Mouse (Mus musculus): Measurements from ENCODE around the gene Rgl3.
A peak's percentile ranks its signal among the peaks of the same experiment; 100 is the strongest.

The Rgl3 gene

DNA sequence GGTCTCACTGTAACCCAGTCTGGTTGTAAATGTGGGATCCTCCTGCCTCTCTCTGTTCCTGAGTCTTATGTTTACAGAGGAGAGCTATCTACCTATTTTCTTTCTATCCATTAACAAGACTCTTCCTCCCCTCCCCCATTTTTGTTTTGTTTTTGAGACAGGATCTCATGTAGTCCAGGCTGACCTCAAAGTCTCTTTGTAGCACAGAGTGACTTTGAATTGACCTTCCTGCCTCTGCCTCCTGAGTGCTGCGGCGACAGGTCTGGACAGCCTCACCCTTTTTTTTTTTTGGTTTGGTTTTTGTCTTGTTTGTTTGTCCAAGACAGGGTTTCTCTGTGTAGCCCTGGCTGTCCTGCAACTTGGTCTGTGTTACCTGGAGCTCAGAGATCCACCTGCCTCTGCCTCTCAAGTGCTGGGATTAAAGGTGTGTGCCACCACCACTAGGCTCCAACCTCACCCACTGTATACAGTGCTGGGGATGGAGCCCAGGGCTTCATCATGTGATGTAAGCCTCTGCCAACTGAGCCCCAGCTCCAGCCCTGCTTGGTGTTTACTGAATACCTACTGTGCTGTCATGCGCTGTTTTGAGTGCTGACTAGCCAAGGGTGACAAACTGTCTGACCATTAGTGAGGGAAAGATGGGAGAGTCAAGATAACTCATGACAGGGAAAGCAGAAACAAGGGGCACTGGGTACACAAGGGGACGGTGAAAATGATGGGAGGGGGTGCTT is 10.7 kb downstream of the Rgl3 start:
- DNase-seq: no peak

DNA sequence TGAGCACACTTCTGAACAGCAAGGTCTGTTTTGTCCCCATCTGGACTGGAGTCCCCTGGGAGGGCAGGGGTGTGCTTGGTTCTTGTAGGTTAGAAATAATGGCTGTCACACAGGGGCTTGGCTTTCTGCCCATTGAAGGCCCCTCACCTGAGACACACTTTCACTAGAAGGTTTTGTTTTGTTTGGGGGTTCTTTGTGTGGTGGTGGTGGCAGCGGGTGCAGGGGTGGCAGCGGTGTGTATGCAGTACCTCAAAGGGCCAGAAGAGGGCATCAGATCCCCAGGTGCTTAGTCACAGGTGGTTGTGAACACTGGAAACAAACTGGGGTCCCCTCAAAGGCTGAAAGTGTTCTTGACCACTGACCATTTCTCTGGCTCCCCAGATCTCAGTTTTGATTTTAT is 11.3 kb downstream of the Rgl3 start:
- DNase-seq: no peak

DNA sequence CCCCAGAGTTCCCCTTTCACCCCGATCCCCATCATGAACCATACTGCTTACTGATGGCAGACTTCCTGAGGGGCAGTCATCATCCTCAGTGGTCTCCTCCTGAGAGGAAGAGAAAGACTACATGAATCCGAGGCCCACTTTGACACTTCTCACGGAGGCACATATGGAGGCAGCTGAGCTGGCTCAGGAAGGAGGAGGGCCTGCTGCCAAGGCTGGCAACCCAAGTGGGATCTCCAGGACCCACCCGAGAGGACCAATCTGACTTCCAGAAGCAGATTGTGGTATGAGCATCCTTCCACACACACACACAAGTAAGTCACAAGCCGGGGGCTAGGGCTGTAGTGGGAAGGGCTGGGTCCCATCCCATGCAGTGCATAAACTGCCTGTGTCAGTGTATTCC is 11.9 kb downstream of the Rgl3 start:
- DNase-seq: no peak

DNA sequence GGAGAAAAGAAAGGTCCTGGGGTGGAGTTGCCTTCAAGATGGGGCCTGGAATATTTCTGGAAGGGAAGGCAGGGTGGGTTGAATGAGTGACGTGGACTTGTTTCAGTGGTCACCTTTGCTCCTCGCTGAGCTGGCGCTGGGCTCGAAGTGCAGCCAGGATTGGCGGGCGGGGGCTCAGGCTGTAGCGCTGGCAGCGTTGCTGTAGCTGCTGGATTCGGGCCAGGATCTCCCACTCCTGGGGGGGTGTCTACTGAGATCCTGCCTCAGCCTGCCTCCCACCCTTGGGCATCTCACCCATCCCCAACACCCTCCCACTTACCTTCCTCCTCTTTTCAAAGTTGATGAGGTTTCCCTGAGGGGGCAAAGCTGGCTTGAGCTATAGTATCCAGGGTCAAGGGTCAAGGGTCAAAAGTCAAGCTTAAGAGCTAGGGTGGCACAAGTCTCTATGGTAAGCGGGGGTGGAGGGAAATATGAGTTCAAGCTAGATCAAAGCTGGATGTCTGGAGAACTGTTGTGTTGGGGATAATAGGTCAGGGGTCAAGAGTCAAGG is 12.5 kb downstream of the Rgl3 start:
- DNase-seq: no peak

DNA sequence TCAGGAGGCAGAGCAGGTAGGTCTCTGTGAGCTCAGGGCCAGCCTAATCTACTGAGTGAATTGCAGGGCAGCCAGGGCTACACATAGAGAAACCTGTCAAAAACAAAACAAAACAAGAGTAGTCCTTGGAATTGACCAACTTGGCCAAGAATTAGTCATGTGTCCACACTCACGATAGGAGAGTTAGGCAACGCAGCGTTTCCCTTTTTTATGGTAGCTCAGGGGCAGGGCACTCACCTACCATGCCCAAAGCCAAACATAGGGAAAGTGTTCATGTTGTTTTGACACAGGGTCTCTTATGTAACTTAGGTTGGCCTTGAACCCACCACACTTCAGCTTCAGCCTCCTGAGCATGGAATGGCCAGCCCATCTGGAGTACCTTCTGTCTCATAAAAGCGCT is 19.9 kb downstream of the Rgl3 start:
- no peak for DNase-seq

DNA sequence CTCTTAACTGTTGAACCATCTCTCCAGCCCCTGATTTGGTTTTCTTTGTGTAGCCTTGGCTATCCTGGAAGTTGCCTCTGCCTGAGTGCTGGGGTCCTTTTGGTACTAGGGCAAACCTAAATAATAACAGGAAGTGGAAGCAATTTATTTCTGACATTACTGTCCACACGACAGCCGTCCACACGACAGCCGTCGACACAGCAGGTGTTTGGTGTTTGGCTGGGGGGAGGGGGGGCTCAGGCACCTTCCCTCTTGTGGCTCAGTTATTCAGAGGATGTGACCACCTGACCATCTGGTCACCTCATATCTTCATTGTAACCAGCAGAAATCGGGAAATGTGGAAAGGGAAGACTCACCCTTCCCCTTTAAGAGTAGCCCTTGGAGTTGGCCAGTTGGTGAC is 20.4 kb downstream of the Rgl3 start:
- DNase-seq: no peak

DNA sequence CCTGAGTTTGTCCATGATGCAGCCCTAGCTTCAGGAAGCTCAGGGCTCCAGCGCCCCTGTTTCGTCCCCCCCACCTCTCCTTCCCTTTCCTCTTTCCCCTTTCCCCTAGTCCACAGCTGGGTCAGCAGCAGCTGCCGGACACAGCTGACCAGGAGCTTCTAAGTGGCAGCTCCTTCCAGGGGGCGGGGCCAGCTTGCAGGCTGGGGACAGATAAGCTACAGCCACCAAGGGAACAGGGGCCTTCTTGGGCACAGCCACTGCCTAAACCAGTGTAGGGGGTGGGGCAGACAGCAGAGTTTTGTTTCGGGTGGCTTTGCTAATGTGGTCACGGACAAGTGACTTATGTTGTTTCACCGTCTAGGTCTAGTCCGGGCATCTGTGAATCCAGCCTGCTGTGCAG is 25.8 kb downstream of the Rgl3 start, which contains the start of gene Epor:
TSS of gene Epor (minus strand) at position 90 of the 400 bp plus-strand sequence.
- DNase-seq: no peak

DNA sequence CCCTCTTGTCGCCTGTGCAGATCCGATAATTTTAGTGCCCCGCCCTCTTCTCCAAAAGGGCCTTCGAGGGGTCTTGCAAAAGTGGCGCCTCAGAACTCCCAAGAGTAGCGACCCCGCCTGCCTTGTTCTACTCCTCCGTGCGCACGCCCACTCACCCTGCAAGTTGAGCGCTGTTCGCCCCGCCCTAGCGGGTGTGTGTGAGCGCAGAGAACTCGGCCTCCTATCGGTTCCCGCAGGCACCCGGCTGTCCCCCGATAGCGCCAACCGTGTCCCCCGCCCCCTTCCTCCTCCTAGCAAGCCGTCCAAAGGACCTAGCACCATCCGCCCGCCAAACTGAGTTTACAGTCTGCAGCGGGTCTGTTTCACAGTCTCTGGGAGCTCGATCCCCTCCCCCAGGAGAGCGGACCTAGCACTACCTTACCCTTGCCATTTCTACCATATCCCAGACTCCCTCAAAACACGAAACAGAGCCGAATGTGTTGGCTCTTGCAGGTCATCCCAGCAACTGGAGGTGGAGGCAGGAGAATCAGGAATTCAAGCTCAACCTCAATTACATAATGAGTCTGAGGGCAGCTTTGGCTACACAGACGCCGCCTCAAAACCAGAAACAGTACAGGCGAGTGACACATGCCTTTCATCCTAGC is 26.7 kb downstream of the Rgl3 start:
- DNase-seq: peak; percentile 71

DNA sequence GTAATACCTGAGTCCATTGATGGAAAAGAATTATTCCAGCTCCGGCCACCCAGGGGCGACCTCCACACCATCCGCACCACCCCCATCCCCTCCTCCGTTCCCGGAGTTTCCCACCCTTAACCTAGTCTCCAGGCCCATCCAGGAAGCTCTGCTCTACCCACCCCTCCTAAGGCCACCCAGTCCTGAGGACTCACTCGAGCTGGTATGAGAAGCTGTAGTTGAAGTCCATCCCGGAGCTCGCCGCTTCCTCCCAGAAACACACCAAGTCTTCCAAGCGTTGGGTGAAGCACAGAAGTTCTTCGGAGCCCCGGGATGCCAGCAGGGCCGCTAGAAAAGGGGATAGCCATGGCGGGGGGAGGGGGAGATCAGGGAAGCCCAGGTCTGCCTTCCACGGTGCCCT is 27.2 kb downstream of the Rgl3 start:
- DNase-seq: no peak

DNA sequence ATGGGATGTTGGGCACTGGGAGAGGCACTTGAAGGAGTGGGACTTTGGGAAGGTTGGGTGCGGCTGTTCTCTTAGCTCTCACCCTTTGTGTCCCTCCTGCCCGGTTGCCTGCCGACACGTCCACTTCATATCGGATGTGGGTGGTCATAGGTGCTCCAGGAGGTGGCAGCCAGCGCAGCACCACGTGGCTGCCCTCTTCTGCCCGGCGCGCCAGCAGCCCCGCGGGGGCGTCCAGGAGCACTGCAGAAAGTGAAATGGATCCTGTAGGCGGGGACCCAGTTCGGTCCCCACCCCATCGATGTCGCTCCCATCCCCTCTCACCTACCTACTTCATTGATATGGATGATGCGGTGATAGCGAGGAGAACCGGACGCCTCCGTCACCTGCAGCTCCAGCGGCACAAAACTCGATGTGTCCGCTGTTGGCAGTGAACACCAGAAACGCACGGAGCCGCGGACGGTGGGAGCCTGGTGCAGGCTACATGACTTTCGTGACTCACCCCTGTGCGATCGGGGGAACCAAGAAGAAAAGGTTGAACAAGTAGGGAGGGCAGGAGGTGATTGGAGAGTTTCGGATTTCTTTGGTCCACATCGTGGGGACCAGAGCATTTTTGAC is 27.8 kb downstream of the Rgl3 start:
- DNase-seq: no peak

DNA sequence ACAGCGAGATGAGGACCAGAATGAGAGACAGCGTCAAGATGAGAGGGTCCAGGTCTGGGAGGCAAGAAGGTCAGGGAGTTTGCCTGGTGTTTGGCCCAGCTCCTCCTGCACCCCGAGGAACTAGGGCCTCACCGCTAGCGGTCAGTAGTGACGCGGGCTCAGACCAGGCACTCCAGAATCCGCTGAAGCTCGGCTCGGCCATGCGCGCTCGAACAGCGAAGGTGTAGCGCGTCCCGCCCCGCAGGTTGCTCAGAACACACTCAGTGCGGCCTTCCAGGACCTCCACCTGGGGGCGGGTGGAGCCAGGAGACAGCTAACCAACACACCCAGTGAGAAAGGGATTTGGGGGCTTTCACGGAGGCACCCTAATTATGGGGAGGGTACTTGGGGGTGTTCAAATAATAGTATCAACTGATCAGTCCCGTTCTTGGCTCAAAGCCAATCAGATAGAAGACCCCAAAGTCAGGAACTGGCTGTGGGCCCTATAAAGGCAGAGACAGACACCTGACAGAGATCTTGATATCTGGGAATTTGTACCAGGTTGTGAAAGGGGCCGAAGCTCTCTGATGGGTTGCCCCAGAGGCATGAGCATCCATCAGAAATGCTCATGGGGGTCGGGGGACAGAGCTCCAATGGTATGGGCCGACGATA is 28.6 kb downstream of the Rgl3 start:
- DNase-seq: no peak

DNA sequence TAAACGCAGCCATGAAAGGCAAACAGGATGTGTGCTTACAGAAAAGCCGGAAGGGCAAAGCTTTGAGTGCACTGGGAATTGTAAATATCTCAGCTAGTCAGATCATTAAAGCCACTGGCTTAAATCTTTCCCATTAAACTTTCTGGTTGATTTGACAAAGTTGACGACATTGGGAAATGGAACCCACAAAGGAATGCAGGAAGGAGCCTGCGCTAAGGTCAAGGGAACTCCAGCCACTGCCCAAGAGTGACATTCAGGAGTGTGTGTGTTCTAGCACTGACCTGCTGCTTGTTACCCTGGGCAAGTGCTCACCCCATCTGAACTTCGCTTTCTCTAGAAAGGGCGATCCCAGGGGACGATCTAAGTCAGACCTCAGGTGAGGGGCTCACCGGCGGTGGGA is 29.1 kb downstream of the Rgl3 start:
- DNase-seq: no peak

DNA sequence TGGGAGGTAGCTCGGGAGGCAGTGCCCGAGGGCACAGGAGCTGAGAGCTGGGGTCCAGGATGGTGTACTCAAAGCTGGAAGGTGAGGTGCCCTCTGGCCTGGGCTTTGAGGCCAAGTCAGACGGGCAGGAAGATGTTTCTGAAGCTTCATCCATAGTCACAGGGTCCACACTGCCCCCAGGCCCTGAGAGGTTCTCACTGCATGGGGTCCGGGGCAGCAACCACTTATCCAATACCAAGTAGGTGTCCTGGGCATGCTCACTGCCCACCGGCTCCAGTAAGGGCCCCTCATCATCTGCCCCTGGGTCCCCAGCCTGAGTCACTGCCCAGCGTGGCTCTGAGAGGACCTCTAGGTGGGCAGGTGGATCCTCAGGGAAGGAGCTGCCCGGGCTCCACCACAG is 30.0 kb downstream of the Rgl3 start:
- no peak for DNase-seq

DNA sequence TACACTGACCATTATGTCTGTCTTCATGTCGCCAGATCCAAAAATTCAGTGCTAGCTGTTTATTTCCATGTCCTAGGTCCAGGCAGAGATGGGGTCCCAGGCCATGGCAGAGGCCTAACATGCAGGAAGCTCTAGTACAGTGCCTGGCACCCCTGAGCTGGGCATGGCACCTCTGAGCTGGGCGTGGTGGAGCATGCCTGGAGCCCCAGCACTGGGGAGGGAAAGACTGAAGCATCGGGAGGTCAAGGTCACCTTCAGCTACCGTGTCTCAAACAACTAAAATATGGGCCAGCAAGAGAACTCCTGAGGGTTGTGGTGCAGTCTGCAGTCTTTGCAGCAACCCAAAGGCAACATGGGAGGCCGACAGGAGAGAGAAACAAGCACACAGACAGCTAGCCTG is 30.9 kb downstream of the Rgl3 start:
- DNase-seq: no peak

DNA sequence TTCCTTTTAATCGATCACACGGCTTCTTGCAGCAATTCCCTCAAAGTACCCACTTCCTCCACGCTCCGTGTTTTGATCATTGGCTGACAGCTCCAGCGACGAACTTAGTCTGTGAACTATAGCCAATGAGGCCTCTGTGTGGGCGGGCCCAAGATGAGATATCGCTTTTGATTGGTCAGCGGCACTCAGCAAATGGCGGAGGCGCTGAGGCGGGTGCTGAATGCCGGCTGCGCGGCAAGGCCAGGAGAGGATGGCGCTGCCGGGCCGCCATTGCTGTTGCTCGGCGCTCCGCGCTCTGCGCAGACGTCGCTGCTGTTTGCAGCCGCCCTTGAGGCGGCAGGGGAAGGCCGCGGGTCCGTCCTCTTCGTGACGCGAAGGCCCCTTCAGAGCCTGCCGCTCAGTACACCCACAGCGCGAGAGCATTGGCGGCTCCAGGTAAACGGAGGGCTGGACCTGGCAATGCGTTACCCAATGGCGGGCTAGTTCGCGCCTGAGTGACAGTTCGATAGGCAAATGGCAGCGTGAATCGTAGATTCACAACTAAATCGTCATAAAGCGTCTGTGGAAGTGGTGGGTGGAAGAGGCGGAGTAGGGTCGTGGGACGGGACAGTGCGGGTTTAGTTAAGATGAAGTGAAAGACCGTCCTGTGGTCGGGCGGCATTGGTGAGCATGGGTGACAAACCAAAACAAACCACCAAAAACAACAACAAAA is 33.5 kb downstream of the Rgl3 start, which contains the start of gene Swsap1:
TSS of gene Swsap1 (plus strand) at position 186 of the 712 bp plus-strand sequence.
- DNase-seq: peak; percentile 100

DNA sequence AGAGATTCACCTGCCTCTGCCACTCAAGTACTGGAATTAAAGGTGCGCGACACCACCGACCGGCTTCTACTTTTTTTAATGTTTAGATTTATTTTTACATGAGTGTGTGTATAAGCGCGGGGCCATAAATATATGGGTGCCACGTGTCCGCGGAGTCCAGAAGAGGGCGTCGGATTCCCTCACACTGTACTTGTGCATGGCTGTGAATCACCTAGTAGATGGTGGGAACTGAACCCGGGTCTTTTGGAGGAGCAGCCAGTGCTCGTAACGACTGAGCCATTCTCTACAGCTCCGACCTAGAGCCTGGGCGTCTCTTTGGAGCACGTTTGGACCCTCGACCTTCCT is 34.0 kb downstream of the Rgl3 start:
- no peak for DNase-seq

DNA sequence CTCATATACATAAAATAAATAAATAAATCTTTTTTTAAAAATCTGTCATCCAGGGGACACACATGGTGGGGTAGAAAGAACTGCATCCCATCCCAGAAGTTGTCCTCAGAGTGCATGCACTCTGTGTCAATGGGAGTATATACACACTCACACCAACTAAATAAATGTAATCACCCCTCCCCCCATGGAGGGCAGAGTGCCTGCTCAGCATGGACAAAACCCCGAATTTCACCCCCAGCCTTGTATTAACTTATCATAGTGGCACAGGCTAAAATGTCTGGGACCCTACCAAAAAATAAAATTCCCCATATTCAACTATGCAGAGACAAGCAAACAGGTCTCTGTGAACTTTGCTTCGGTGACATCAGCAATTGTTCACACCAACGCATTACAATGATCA is 34.6 kb downstream of the Rgl3 start:
- DNase-seq: peak; percentile 74

DNA sequence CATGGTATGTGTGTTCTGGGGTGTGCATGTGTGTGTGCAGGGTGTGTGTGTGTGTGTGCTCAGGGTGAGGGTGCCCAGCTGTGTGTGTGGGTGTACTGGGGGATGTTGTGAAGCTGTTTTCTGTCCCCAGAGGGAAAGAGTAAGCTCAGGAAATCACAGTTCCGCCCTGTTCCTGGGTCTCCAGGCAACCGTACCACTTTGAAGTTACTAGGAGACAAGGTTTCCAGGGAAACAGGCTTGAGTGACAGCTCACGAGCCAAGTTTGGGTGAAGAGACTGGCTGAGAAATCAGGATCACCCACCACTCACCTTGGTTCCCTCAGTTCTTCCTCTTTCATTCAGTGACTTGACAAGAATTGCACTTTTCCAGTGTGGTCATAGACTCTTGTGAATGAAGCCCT is 35.6 kb downstream of the Rgl3 start:
- no peak for DNase-seq

DNA sequence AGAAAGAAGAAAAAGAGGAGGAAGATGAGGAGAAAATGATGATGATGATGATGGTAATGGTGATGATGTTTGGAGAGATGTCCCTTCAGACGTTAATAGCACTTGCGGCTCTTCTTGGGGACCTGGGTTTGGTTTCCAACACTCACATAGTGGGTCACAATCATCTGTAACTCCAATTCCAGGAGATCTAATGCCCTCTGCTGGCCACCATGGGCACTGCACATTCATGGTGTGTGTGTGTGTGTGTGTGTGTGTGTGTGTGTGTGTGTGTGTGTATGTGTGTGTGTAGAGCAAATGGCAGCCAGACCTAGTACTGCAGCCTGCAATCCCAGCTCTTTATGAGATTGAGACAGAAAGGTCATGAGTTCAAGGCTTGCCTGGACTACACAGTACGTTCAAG is 37.3 kb downstream of the Rgl3 start:
- DNase-seq: no peak

DNA sequence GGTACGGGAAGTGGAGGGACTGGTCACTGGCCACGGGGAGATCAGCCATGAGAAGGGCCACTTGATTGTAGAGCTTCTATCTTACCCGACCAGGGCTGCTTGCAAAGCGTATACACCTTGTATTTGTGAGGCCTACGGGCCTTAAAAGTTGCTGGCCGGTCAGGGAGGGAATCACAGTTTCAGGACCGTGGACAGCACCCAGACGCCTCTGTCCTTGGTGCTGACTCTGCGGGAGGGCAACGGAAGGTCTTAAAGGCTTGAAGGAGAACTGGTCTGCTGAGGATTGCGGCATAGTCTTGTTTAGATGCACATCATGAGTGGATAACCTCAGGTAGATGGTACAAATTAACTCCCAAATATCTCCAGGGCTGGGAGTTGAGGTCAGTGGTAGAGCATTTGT is 38.9 kb downstream of the Rgl3 start:
- DNase-seq: no peak

DNA sequence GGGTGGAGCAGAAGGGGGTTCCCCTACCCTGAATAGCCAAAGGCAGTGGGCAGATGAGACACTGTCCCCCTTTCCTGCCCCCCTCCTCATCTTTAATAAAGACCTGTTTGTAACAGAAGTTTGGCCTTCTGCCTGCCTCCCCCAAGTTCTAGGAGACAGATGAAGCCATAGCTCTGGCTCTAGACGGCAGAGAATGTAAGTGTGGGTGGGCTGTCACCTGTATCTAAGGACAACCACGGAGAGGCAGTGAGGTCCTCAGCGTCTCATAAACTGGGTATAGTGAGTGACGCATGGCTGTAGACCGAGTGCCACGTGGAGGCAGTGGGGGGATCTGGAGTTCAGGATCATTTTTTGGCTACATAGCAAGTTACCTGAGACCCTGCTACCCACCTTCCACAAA is 40.5 kb downstream of the Rgl3 start:
- DNase-seq: no peak

DNA sequence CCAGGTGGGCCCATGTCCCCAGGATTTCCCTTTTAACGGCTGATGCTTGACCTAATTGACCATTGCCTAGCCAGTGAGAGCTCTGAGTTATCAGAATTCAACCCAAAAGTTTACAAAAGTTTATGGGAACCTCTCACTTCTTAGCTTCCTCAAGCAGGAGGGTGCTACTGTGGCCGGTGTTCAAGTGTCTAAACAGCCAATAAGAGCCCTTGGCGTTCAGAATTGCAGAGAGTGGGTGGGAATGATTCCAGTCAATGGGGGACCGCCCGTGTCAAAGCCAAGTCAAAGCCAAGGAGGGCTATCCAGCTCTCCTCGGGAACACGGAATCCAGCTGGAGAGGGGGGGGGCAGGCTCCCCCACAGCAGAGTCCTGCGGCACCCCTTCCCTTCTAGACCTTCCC is 41.1 kb downstream of the Rgl3 start:
- DNase-seq: no peak

DNA sequence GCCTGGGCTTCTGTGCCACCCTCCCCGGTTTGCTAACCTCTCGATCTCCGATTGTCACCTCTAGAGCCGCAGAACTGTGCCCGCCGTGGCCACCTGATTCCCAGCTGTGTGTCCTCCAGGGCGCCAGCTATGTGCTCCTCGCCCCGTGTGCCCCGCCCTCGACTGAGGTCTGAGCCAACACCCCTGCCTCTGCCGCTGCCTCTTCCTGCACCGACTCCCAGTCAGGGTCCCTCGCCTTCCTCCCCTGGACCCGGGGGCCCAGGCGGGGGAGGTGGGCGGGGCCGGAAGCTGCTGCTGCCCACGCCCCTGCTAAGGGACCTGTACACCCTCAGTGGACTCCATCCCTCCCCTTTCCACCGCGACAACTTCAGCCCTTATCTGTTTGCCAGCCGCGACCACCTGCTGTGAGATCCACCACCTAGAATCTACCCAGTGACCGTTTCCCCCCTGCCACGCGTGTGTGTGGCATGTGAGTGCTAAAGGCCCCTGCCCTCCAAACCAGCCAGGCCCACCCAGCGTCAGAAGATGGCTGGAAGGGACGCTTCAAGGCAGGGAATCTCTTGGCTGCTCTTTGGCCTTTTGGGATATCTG is 41.6 kb downstream of the Rgl3 start:
- DNase-seq: no peak
